Mouse (Mus musculus) E14TG2a.4 (cell line): ENCODE measurements at regions not wholly inside any gene's neighbourhood (a gene's known extent, or its start where the extent isn't known, plus 50 kb on each side); places are given as distances from the start of the nearest gene placed in this dataset.

Source experiments
- CTCF ChIP-seq: conservative IDR thresholded peaks from 2 replicates; pipeline ENCODE4 v1.5.1; 2014; ENCODE audit warnings: low read length
- NANOG ChIP-seq: IDR thresholded peaks from 2 replicates; pipeline ENCODE4 v1.6.1; 2014; ENCODE audit warnings: borderline replicate concordance, low read length, mixed read lengths

DNA sequence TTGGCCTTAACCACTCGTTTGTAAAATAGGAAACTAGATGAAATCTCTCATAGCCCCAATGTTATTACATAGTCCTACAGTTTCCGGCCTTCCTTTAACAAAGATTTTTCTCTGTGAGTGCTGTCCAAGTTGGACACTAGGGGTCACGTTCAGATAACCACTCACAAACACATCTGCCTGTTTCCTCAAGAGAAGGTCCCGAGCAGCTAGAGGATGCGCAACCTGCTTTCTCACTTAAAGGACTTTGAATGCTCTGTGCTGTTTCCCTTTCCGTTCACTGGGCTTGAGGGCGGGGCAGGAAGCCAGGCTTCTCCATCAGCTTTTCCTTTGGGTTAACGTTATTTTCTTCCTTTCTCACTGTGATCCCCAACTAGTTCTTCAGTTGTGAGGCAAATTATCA lies 58.1 kb upstream of the Zfp366 start:
- no peak for TF ChIP-seq CTCF
- TF ChIP-seq NANOG = no peak
